Mouse (Mus musculus): Measurements from ENCODE around the gene Gm4756. TPM values are rescaled to one million over a fixed set of nuclear protein-coding genes. Genes with fewer than 3 reads are reported as not detected.

Gene Gm4756
- polyA plus RNA-seq, 1 experiment from 2014 or later = not detected

- Histone ChIP-seq H3K4me1 (peaks cover 5% of the 10 kb centered on the region), H3K4me3 (no peak overlapping the region), H3K27ac (no peak overlapping the region), H3K36me3 (no peaks in the 10 kb centered on the region), H3K4me2 (no peak overlapping the region), H3K27me3 (no peaks in the 10 kb centered on the region), H3K9ac (no peak overlapping the region), H3K9me3 (no peaks in the 10 kb centered on the region; the same call in 1 of the 2 replicates)
- no peak for ATAC-seq (ENCODE audit: insufficient number of reproducible peaks, insufficient read depth, low FRiP score, low TSS enrichment, low read depth)
- 71% methylated on average over 7 of the region's 7 CpGs for WGBS
These were observed 24.8 kb upstream of the Gm4756 start for GRCm38 (mm10) chr12:72674079-72674797.

- Histone ChIP-seq H3K4me2 (no peak overlapping the region), H3K4me3 (no peak overlapping the region), H3K4me1 (peaks cover 5% of the 10 kb centered on the region), H3K36me3 (no peaks in the 10 kb centered on the region), H3K9ac (no peak overlapping the region), H3K27me3 (no peaks in the 10 kb centered on the region), H3K9me3 (no peaks in the 10 kb centered on the region; the same call in 1 of the 2 replicates), H3K27ac (no peak overlapping the region)
- 88% methylated on average over 6 of the region's 6 CpGs for WGBS
- no peak for ATAC-seq (ENCODE audit: insufficient number of reproducible peaks, insufficient read depth, low FRiP score, low TSS enrichment, low read depth)
These were observed 22.2 kb upstream of the Gm4756 start for GRCm38 (mm10) chr12:72671516-72672135.

GRCm38 (mm10) chr12:72670921-72671320 lies 21.5 kb upstream of the Gm4756 start:
- H3K4me2 ChIP-seq = no peak overlapping the region
- no peaks in the 10 kb centered on the region; the same call in 1 of the 2 replicates for H3K9me3 ChIP-seq
- no peak overlapping the region for H3K9ac ChIP-seq
- no peak overlapping the region for H3K27ac ChIP-seq
- no peak for ATAC-seq (ENCODE audit: insufficient number of reproducible peaks, insufficient read depth, low FRiP score, low TSS enrichment, low read depth)
- H3K4me3 ChIP-seq = no peak overlapping the region
- no peaks in the 10 kb centered on the region for H3K36me3 ChIP-seq
- H3K4me1 ChIP-seq = peaks cover 5% of the 10 kb centered on the region
- WGBS = 86% methylated on average over 8 of the region's 8 CpGs
- H3K27me3 ChIP-seq = no peaks in the 10 kb centered on the region

GRCm38 (mm10) chr12:72667868-72668469 lies 18.5 kb upstream of the Gm4756 start:
- H3K27ac ChIP-seq = no peak overlapping the region
- ATAC-seq (ENCODE audit: insufficient number of reproducible peaks, insufficient read depth, low FRiP score, low TSS enrichment, low read depth) = no peak
- no peak overlapping the region for H3K9ac ChIP-seq
- no peak overlapping the region for H3K4me3 ChIP-seq
- H3K4me1 ChIP-seq = peaks cover 14% of the 10 kb centered on the region; the same call in 1 of the 2 replicates
- no peaks in the 10 kb centered on the region for H3K27me3 ChIP-seq
- H3K36me3 ChIP-seq = no peaks in the 10 kb centered on the region
- 55% methylated on average over 10 of the region's 10 CpGs for WGBS
- no peaks in the 10 kb centered on the region; the same call in 1 of the 2 replicates for H3K9me3 ChIP-seq
- no peak overlapping the region for H3K4me2 ChIP-seq

GRCm38 (mm10) chr12:72666015-72666414 lies 16.6 kb upstream of the Gm4756 start:
- Histone ChIP-seq H3K9ac (no peak overlapping the region), H3K4me1 (peaks cover 14% of the 10 kb centered on the region; the same call in 1 of the 2 replicates), H3K36me3 (no peaks in the 10 kb centered on the region), H3K27me3 (no peaks in the 10 kb centered on the region), H3K27ac (no peak overlapping the region), H3K4me2 (no peak overlapping the region), H3K9me3 (no peaks in the 10 kb centered on the region; the same call in 1 of the 2 replicates), H3K4me3 (no peak overlapping the region)
- no peak for ATAC-seq (ENCODE audit: insufficient number of reproducible peaks, insufficient read depth, low FRiP score, low TSS enrichment, low read depth)
- 77% methylated on average over 5 of the region's 5 CpGs for WGBS

- Histone ChIP-seq H3K36me3 (no peaks in the 10 kb centered on the region), H3K4me3 (peak within 1 kb of the TSS; percentile 61), H3K27ac (peak within 1 kb of the TSS; percentile 66), H3K9ac (peak within 1 kb of the TSS; percentile 77), H3K9me3 (no peaks in the 10 kb centered on the region; the same call in 1 of the 2 replicates), H3K4me2 (peak within 1 kb of the TSS; percentile 93), H3K4me1 (peaks cover 14% of the 10 kb centered on the region; the same call in 1 of the 2 replicates), H3K27me3 (no peaks in the 10 kb centered on the region)
- ATAC-seq (ENCODE audit: insufficient number of reproducible peaks, insufficient read depth, low FRiP score, low TSS enrichment, low read depth) = peak; percentile 83
- WGBS = 3% methylated on average over 33 of the region's 33 CpGs
These were observed 15.4 kb upstream of the Gm4756 start, which contains the start of gene Dhrs7 for GRCm38 (mm10) chr12:72664735-72665337. Gene Dhrs7 (minus strand): TSS chr12:72664909.

GRCm38 (mm10) chr12:72664020-72664734 lies 14.7 kb upstream of the Gm4756 start:
- WGBS = 8% methylated on average over 28 of the region's 28 CpGs
- 0 out of 2 replicates have a peak, but pooled peaks have one; percentile 27 for ATAC-seq (ENCODE audit: insufficient number of reproducible peaks, insufficient read depth, low FRiP score, low TSS enrichment, low read depth)
- Histone ChIP-seq H3K27ac (peak overlapping the region; percentile 66), H3K4me3 (peak overlapping the region; percentile 61), H3K9ac (peak overlapping the region; percentile 77), H3K4me1 (peaks cover 14% of the 10 kb centered on the region; the same call in 1 of the 2 replicates), H3K9me3 (no peaks in the 10 kb centered on the region), H3K36me3 (no peaks in the 10 kb centered on the region), H3K4me2 (peak overlapping the region; percentile 93), H3K27me3 (no peaks in the 10 kb centered on the region)

GRCm38 (mm10) chr12:72655775-72656174 lies 6.3 kb upstream of the Gm4756 start:
- H3K27ac ChIP-seq = no peak overlapping the region
- H3K9me3 ChIP-seq = no peaks in the 10 kb centered on the region
- H3K4me1 ChIP-seq = no peaks in the 10 kb centered on the region
- H3K4me2 ChIP-seq = no peak overlapping the region
- no peak overlapping the region for H3K9ac ChIP-seq
- H3K27me3 ChIP-seq = no peaks in the 10 kb centered on the region
- no peaks in the 10 kb centered on the region for H3K36me3 ChIP-seq
- no peak for ATAC-seq (ENCODE audit: insufficient number of reproducible peaks, insufficient read depth, low FRiP score, low TSS enrichment, low read depth)
- WGBS = 85% methylated on average over 16 of the region's 16 CpGs
- H3K4me3 ChIP-seq = no peak overlapping the region

- H3K9ac ChIP-seq = no peak overlapping the region
- ATAC-seq (ENCODE audit: insufficient number of reproducible peaks, insufficient read depth, low FRiP score, low TSS enrichment, low read depth) = no peak
- no peak overlapping the region for H3K27ac ChIP-seq
- H3K9me3 ChIP-seq = no peaks in the 10 kb centered on the region
- H3K27me3 ChIP-seq = no peaks in the 10 kb centered on the region
- WGBS = 16% methylated on average over 4 of the region's 4 CpGs
- no peaks in the 10 kb centered on the region for H3K36me3 ChIP-seq
- no peak overlapping the region for H3K4me2 ChIP-seq
- no peaks in the 10 kb centered on the region for H3K4me1 ChIP-seq
- no peak overlapping the region for H3K4me3 ChIP-seq
These were observed 5.2 kb upstream of the Gm4756 start for GRCm38 (mm10) chr12:72654698-72655097.

- H3K4me1 ChIP-seq = no peaks in the 10 kb centered on the region
- H3K36me3 ChIP-seq = no peaks in the 10 kb centered on the region
- 89% methylated on average over 14 of the region's 14 CpGs for WGBS
- H3K4me2 ChIP-seq = no peak overlapping the region
- no peak overlapping the region for H3K27ac ChIP-seq
- no peak overlapping the region for H3K9ac ChIP-seq
- no peaks in the 10 kb centered on the region for H3K9me3 ChIP-seq
- no peak overlapping the region for H3K4me3 ChIP-seq
- no peak for ATAC-seq (ENCODE audit: insufficient number of reproducible peaks, insufficient read depth, low FRiP score, low TSS enrichment, low read depth)
- H3K27me3 ChIP-seq = no peaks in the 10 kb centered on the region
These were observed 540 bp downstream of the Gm4756 start for GRCm38 (mm10) chr12:72648921-72649320.

GRCm38 (mm10) chr12:72638025-72638424 lies 11.4 kb downstream of the Gm4756 start:
- Histone ChIP-seq H3K4me3 (no peak overlapping the region), H3K27ac (no peak overlapping the region), H3K4me1 (no peaks in the 10 kb centered on the region), H3K9ac (no peak overlapping the region), H3K36me3 (no peaks in the 10 kb centered on the region), H3K9me3 (peaks cover 11% of the 10 kb centered on the region), H3K4me2 (no peak overlapping the region), H3K27me3 (no peaks in the 10 kb centered on the region)
- no peak for ATAC-seq (ENCODE audit: insufficient number of reproducible peaks, insufficient read depth, low FRiP score, low TSS enrichment, low read depth)
- 82% methylated on average over 3 of the region's 3 CpGs for WGBS

Data from embryonic facial prominence, embryonic 13.5 days (tissue).